Mouse (Mus musculus) heart, embryonic 16.5 days (tissue): ENCODE measurements around the gene Cct7. TPM values are rescaled to one million over a fixed set of nuclear protein-coding genes. Genes with fewer than 3 reads are reported as not detected.

Experiments used
- ATAC-seq: fragments of 200-750 bp; cut with Nextera tagmentation; replicated peaks from 2 replicates; pipeline ENCODE4 v1.8.0; 2017; ENCODE audit warnings: moderate number of reproducible peaks; ENCODE audit not compliant: insufficient read depth, low FRiP score; ENCODE audit errors: extremely low read depth
- H3K27ac ChIP-seq: fragments of 300-500 bp; sonication (generic); 2 replicates; pipeline ENCODE4 v1.5.1; 2014; ENCODE audit warnings: mild to moderate bottlenecking, low read length, control low read depth, moderate library complexity
- H3K27me3 ChIP-seq: fragments of 300-500 bp; sonication (generic); 2 replicates; pipeline ENCODE4 v1.6.1; 2014; ENCODE audit warnings: low read length, mixed read lengths; ENCODE audit not compliant: control insufficient read depth, insufficient read depth
- H3K36me3 ChIP-seq: fragments of 300-500 bp; sonication (generic); 2 replicates; pipeline ENCODE4 v1.6.1; 2014; ENCODE audit not compliant: control insufficient read depth, insufficient read depth
- H3K4me1 ChIP-seq: fragments of 300-500 bp; sonication (generic); 2 replicates; pipeline ENCODE4 v1.6.1; 2014; ENCODE audit warnings: low read length, mixed read lengths; ENCODE audit not compliant: control insufficient read depth, insufficient read depth
- H3K4me2 ChIP-seq: fragments of 300-500 bp; sonication (generic); 2 replicates; pipeline ENCODE4 v1.6.1; 2014; ENCODE audit warnings: low read depth, mild to moderate bottlenecking, control low read depth, low read length
- H3K4me3 ChIP-seq: fragments of 300-500 bp; sonication (generic); 2 replicates; pipeline ENCODE4 v1.5.1; 2014; ENCODE audit warnings: mild to moderate bottlenecking, control low read depth, low read length
- H3K9ac ChIP-seq: fragments of 300-500 bp; sonication (generic); 2 replicates; pipeline ENCODE4 v1.6.1; 2014; ENCODE audit warnings: low read length, control low read depth
- H3K9me3 ChIP-seq: fragments of 300-500 bp; sonication (generic); replicated peaks from 2 replicates; pipeline ENCODE4 v1.6.1; 2016; ENCODE audit warnings: low read length; ENCODE audit not compliant: control insufficient read depth
- WGBS: fragments of 180-500 bp; shearing (Covaris S2); extraction: QIAGEN DNeasy Blood & Tissue Kit; methylation state at CpG from one replicate; pipeline ENCODE4 v1.1.7; 2014; 5-methylcytosine and 5-hydroxymethylcytosine counted together
- polyA plus RNA-seq: library from polyadenylated mRNA; unstranded; fragments of >200 nt; fragmentation: Nextera tagmentation; extraction: Ambion mirVana; gene quantifications from 2 replicates; pipeline ENCODE4 v1.2.1, GENCODE M21; 2015

Cct7 gene
- polyA plus RNA-seq, result 376 and 381 TPM in 2 replicates

- WGBS, result under 1% methylated on average over 86 of the region's 96 CpGs
- Histone ChIP-seq H3K9me3 (no peaks in the 10 kb centered on the region), H3K36me3 (peaks cover 8% of the 10 kb centered on the region), H3K4me3 (peak within 1 kb of the TSS; percentile 64), H3K4me2 (peak within 1 kb of the TSS; percentile 93), H3K27me3 (no peaks in the 10 kb centered on the region), H3K27ac (peak within 1 kb of the TSS; percentile 90), H3K9ac (peak within 1 kb of the TSS; percentile 87), H3K4me1 (peaks cover 26% of the 10 kb centered on the region)
- peak; percentile 91 for ATAC-seq
Observed at GRCm38 (mm10) chr6:85450697-85451663, at the start of gene Cct7. Gene Cct7, plus strand, starts transcription at chr6:85451514.

- 44% methylated on average over 2 of the region's 2 CpGs for WGBS
- ATAC-seq, result 0 out of 2 replicates have a peak, but pooled peaks have one; percentile 45
- Histone ChIP-seq H3K4me2 (no peak overlapping the region), H3K27ac (no peak overlapping the region), H3K27me3 (peaks cover 7% of the 10 kb centered on the region; the same call in 1 of the 2 replicates), H3K36me3 (no peaks in the 10 kb centered on the region), H3K9me3 (no peaks in the 10 kb centered on the region), H3K9ac (no peak overlapping the region), H3K4me3 (no peak overlapping the region), H3K4me1 (no peaks in the 10 kb centered on the region)
Observed at GRCm38 (mm10) chr6:85402613-85403012, 48.7 kb upstream of the Cct7 start.

GRCm38 (mm10) chr6:85403039-85403438 is 48.3 kb upstream of the Cct7 start:
- Histone ChIP-seq H3K4me2 (no peak overlapping the region), H3K4me1 (no peaks in the 10 kb centered on the region), H3K36me3 (no peaks in the 10 kb centered on the region), H3K27me3 (peaks cover 11% of the 10 kb centered on the region), H3K27ac (no peak overlapping the region), H3K4me3 (no peak overlapping the region), H3K9ac (no peak overlapping the region), H3K9me3 (no peaks in the 10 kb centered on the region)
- WGBS, result 79% methylated on average over 10 of the region's 10 CpGs
- no peak for ATAC-seq

GRCm38 (mm10) chr6:85409003-85409402 is 42.3 kb upstream of the Cct7 start:
- no peak for ATAC-seq
- Histone ChIP-seq H3K9ac (peak overlapping the region; percentile 59), H3K36me3 (no peaks in the 10 kb centered on the region), H3K4me1 (0 out of 2 replicates have a peak, but pooled peaks cover 5% of the 10 kb centered on the region), H3K27ac (no peak overlapping the region), H3K9me3 (no peaks in the 10 kb centered on the region), H3K4me3 (peak overlapping the region; percentile 29), H3K27me3 (peaks cover 35% of the 10 kb centered on the region), H3K4me2 (peak overlapping the region; percentile 50)
- 2% methylated on average over 31 of the region's 31 CpGs for WGBS

- ATAC-seq, result peak; percentile 72
- Histone ChIP-seq H3K36me3 (no peaks in the 10 kb centered on the region), H3K4me3 (no peak overlapping the region), H3K9me3 (no peaks in the 10 kb centered on the region), H3K4me1 (0 out of 2 replicates have a peak, but pooled peaks cover 5% of the 10 kb centered on the region), H3K9ac (no peak overlapping the region), H3K4me2 (no peak overlapping the region), H3K27me3 (peaks cover 35% of the 10 kb centered on the region), H3K27ac (no peak overlapping the region)
- 12% methylated on average over 13 of the region's 13 CpGs for WGBS
Observed at GRCm38 (mm10) chr6:85410771-85411273, 40.5 kb upstream of the Cct7 start.

- Histone ChIP-seq H3K36me3 (no peaks in the 10 kb centered on the region), H3K27ac (no peak overlapping the region)
Observed at GRCm38 (mm10) chr6:85415829-85416228, 35.5 kb upstream of the Cct7 start.

GRCm38 (mm10) chr6:85419150-85419549 is 32.2 kb upstream of the Cct7 start:
- H3K27me3 ChIP-seq, result peaks cover 18% of the 10 kb centered on the region
- WGBS, result 79% methylated on average over 2 of the region's 2 CpGs
- no peak overlapping the region for H3K27ac ChIP-seq

More at GRCm38 (mm10) chr6:85415829-85416228, 35.5 kb upstream of the Cct7 start:
- Histone ChIP-seq H3K4me3 (no peak overlapping the region), H3K4me2 (no peak overlapping the region), H3K27me3 (peaks cover 3% of the 10 kb centered on the region; the same call in 1 of the 2 replicates), H3K9me3 (no peaks in the 10 kb centered on the region), H3K4me1 (no peaks in the 10 kb centered on the region), H3K9ac (no peak overlapping the region)
- ATAC-seq, result no peak
- WGBS, result 51% methylated on average over 3 of the region's 3 CpGs

GRCm38 (mm10) chr6:85423836-85424379 is 27.4 kb upstream of the Cct7 start, which contains the start of gene Noto:
Gene Noto, plus strand, starts transcription at chr6:85423886.
- Histone ChIP-seq H3K27ac (no peak within 1 kb of the TSS), H3K4me2 (peak within 1 kb of the TSS; percentile 27; the same call in 1 of the 2 replicates), H3K36me3 (no peaks in the 10 kb centered on the region), H3K9me3 (no peaks in the 10 kb centered on the region), H3K9ac (no peak within 1 kb of the TSS; the same call in 1 of the 2 replicates), H3K27me3 (peaks cover 19% of the 10 kb centered on the region), H3K4me1 (peaks cover 3% of the 10 kb centered on the region; the same call in 1 of the 2 replicates), H3K4me3 (no peak within 1 kb of the TSS; the same call in 1 of the 2 replicates)
- 10% methylated on average over 28 of the region's 28 CpGs for WGBS
- no peak; the same call in 1 of the 2 replicates for ATAC-seq

More at GRCm38 (mm10) chr6:85419150-85419549, 32.2 kb upstream of the Cct7 start:
- H3K4me1 ChIP-seq, result peaks cover 3% of the 10 kb centered on the region; the same call in 1 of the 2 replicates
- H3K4me3 ChIP-seq, result no peak overlapping the region
- H3K36me3 ChIP-seq, result no peaks in the 10 kb centered on the region
- no peak for ATAC-seq
- H3K9me3 ChIP-seq, result no peaks in the 10 kb centered on the region
- H3K4me2 ChIP-seq, result no peak overlapping the region
- H3K9ac ChIP-seq, result no peak overlapping the region
